Mouse (Mus musculus) monocyte, adult 2 months (primary cell): ENCODE measurements around the gene Camk2n1.

ENCODE experiments used
- DNase-seq, 2 experiments: peaks; one replicate each; pipeline ENCODE4 v3.0.0; 2022; ENCODE audit warnings: low spot score in 2 of 2, low read depth in 1 of 2

Camk2n1 gene

GRCm38 (mm10) chr4:138447387-138447786 lies 6.7 kb upstream of the Camk2n1 start:
- peak; percentile 56 to 78 for DNase-seq

GRCm38 (mm10) chr4:138447827-138448602 lies 6.1 kb upstream of the Camk2n1 start:
- DNase-seq, result no peak

DNA sequence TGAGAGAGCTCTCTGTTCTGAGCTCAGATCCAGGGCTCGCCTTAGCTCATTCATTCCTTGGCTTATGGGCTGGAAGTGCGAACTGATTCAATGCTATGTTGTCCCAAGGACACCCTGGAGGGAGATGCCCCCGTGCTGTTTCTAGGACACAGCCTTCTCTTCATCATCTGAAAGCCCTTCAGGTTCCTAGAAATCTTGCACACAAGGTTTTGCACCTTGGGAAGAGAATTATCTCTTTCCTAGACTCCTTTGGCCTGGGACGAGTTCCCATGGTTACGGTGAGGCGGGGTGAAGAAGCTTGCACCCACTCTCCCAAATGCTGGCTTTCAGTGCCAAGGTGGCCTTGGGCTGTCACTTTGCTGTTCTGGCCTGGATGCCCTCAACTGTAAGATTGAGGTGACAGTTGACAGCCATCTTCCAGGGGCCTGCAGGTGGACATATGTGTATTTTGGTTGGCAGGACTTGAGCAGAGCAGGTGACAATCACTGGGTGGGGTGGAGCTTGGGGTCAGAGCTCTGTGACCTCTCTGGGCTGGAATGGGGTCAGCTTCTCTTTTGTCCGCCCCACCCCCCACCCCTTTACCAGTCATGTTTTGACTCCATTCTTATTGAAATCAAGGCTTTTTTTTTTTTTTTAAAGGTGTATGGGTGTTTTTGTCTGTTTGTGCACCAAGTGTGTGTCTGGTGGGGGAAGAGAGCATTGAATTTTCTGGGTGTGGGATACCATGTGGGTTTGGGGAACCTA lies 5.1 kb upstream of the Camk2n1 start:
- no peak for DNase-seq

- DNase-seq, result no peak
Observed at GRCm38 (mm10) chr4:138449636-138450314, 4.3 kb upstream of the Camk2n1 start.

GRCm38 (mm10) chr4:138452306-138453096 lies 1.6 kb upstream of the Camk2n1 start:
- DNase-seq, result no peak

DNA sequence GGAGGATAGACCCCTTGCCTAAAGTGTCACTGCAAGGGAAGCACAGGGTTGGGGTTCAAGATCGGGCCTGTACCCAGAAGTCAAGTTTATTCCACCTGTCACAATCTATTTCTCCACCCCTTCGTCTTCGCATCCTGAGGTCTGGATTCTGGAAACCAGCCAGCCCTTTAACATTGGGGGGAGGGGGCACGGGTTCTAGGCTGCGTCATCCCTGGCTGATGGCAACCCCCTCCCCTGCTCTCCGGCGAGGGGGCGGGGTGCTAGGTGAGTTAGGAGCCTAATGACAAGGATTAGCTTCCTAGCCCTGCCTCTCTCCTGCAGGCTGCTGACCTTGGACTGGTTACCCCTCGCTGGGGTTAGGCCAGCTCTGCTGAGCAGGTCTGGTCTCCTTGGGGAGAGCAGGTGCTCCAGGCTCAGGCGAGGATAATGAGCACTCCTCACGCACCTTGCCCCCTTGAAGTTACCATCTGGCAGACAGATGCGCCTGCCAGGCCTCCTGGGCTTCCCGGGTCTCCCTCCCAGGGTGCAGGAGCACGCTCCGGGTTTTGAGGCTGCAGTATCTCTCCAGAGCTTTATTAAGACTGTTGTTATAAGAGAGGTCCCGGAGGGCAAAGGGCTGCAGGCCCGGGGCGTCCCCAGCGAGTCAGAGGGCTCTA lies 889 bp upstream of the Camk2n1 start:
- DNase-seq, result no peak

- no peak for DNase-seq
Observed at GRCm38 (mm10) chr4:138454571-138455140, 542 bp downstream of the Camk2n1 start.

GRCm38 (mm10) chr4:138455141-138455955 lies 1.2 kb downstream of the Camk2n1 start:
- no peak for DNase-seq

- no peak for DNase-seq
Observed at GRCm38 (mm10) chr4:138455956-138456341, 1.8 kb downstream of the Camk2n1 start.

GRCm38 (mm10) chr4:138456536-138456935 lies 2.4 kb downstream of the Camk2n1 start:
- DNase-seq, result no peak

DNA sequence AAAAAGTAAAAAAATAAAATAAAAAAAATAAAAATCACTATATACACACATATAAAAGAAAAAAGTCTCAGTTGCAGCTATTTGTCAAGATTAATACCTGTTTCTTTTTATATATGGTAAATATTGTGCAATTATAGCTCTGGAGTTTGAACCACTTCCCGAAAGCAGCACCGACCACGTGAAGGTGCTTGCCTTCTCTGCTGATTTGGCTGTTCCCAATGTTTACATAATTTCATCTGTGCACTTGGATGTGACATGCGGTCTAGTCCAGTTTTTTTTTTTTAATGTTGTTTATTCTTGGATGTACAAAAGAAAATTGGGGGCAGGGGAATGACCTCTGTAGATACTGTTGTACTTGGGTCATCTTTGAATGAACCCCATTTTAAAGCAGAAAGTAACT lies 3.0 kb downstream of the Camk2n1 start:
- DNase-seq, result no peak

GRCm38 (mm10) chr4:138458171-138458570 lies 4.1 kb downstream of the Camk2n1 start:
- DNase-seq, result no peak

GRCm38 (mm10) chr4:138458735-138459440 lies 4.8 kb downstream of the Camk2n1 start:
- no peak for DNase-seq

DNA sequence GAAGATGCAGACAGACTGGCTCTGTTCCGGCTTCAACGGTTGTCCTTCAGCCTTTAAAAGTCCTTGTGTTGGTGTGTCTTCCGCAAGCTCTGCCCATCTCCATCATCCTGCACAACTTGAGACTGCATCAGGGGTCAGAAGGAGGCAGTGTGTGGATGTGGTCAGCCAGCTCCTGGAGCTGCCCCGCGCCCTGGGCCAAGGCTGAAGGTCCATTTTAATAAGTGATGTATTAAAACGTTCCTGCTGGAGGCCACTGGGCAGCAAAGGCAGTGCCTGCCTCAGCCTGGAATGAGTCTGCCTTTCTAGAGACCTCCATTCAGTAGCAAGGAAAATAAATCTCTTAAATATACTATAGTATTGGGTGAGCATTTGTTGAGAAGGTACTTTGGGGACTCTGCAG lies 5.7 kb downstream of the Camk2n1 start:
- no peak for DNase-seq

DNA sequence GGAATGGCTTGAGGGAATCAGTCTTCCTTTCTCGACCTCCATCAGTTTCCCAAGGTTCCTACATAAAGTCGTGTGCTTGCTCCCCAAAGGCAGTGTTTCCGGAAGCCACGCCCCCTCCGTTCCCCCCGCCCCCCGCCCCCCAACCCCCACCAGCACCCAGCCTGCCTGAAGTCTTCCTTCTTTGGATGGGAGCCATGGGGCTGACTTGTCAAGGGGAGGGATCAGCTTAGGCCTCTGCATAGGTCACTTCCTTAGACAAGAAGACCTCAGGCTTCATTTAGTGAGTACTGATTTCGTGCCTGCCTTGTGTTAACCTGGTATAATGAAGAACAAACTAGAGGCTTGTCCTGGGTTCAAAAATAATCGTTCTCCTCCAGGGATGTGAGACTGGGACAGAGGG lies 6.8 kb downstream of the Camk2n1 start:
- no peak for DNase-seq

DNA sequence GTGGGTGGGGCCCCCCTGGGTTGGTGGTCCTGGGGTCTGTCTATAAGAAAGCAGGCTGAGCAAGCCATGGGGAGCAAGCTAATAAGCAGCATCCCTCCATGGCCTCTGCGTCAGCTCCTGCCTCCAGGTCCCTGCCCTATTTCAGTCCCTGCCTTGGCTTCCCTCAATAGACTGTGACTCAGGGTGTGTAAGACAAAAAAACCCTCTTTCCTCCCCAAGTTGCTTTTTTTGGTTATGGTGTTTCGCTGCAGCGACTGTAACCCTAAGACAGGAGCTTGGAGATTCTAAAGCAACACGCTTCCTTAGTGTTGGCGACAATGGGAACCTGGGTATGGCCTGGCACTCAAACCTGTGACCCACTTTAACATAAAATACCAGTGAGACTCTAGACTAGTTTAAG lies 7.4 kb downstream of the Camk2n1 start:
- no peak for DNase-seq

DNA sequence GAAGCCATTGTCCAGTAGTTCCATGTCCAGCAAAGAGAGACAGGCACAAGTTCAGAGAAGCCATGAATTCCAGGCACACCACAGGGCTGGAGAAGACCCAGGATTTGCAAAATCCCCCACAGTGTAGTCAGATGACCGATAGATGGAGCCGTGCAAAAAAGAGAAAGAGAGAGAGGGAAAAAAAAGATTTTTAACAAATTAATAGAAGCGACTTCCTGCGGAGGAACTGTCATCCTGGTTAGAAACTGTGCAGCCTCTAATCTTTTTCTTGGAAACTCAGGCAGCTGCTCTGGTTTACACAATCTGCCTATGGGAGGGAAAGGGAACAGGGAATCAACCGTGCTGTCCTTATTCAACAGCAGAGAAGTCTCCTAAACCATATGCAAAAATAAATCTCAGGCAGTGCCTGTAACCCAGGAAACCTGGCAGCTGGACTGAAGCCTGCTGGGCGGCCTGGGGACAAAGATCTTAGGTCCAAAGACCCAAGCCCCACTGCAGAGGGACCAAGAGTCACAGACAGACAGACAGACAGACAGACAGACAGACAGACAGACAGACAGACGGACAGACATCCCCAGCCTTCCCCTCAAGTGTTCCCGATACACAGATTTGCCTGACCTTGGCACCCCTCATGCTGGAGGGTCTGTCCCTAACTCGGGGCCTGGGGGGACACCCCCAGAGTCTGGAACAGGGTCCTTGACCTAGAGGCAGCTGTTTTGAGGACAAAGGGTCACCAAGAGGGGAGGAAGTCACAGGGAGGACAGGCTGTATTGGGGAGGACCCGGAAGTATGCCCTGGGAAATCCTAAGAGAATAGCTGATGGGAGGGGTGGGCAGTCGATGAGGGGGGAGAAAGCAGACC lies 9.1 kb downstream of the Camk2n1 start:
- no peak for DNase-seq
